Mouse (Mus musculus): ENCODE data around the gene Wdr82.

- TF ChIP-seq CTCF (IDR thresholded peaks at IDR 0.05; ENCODE audit: low read depth) (no peak), EP300 (IDR thresholded peaks at IDR 0.05; ENCODE audit: low read depth) (no peak)
These were observed 25.1 kb upstream of the Wdr82 start for GRCm38 (mm10) chr9:106145582-106145981.
